Mouse (Mus musculus) limb, embryonic 13.5 days (tissue): ENCODE measurements around the gene Ddx5. TPM values are rescaled to one million over a fixed set of nuclear protein-coding genes. Genes with fewer than 3 reads are reported as not detected.

Experiments used
- ATAC-seq: fragments of 200-750 bp; cut with Nextera tagmentation; 2 replicates; pipeline ENCODE4 v1.8.0; 2017; ENCODE audit warnings: low read depth, moderate number of reproducible peaks, moderate TSS enrichment; ENCODE audit not compliant: low FRiP score
- H3K27ac ChIP-seq: fragments of 300-500 bp; sonication (generic); 2 replicates; pipeline ENCODE4 v1.5.1; 2015; ENCODE audit warnings: inconsistent platforms, mild to moderate bottlenecking, moderate library complexity
- H3K27me3 ChIP-seq: fragments of 300-500 bp; sonication (generic); 2 replicates; pipeline ENCODE4 v1.6.1; 2015; ENCODE audit warnings: mild to moderate bottlenecking, inconsistent platforms
- H3K36me3 ChIP-seq: fragments of 300-500 bp; sonication (generic); 2 replicates; pipeline ENCODE4 v1.6.1; 2015; ENCODE audit warnings: inconsistent platforms, mild to moderate bottlenecking, moderate library complexity
- H3K4me1 ChIP-seq: fragments of 300-500 bp; sonication (generic); 2 replicates; pipeline ENCODE4 v1.6.1; 2015; ENCODE audit warnings: inconsistent platforms
- H3K4me2 ChIP-seq: fragments of 300-500 bp; sonication (generic); replicated peaks from 2 replicates; pipeline ENCODE4 v1.6.1; 2015; ENCODE audit warnings: inconsistent platforms, mild to moderate bottlenecking, moderate library complexity
- H3K4me3 ChIP-seq: fragments of 300-500 bp; sonication (generic); 2 replicates; pipeline ENCODE4 v1.5.1; 2015; ENCODE audit warnings: moderate library complexity, mild to moderate bottlenecking, inconsistent platforms
- H3K9ac ChIP-seq: fragments of 300-500 bp; sonication (generic); 2 replicates; pipeline ENCODE4 v1.6.1; 2015; ENCODE audit warnings: mild to moderate bottlenecking, inconsistent platforms
- H3K9me3 ChIP-seq: fragments of 300-500 bp; sonication (generic); 2 replicates; pipeline ENCODE4 v1.6.1; 2016; ENCODE audit warnings: inconsistent platforms
- WGBS: fragments of 180-500 bp; shearing (Covaris S2); methylation state at CpG from one replicate; pipeline ENCODE4 v1.1.7; 2015; 5-methylcytosine and 5-hydroxymethylcytosine counted together
- microRNA-seq: library from miRNA; unstranded; fragments of <30 nt; microRNA quantifications from one replicate; pipeline ENCODE4, GENCODE M21; 2016
- polyA plus RNA-seq: library from polyadenylated mRNA; unstranded; fragments of >200 nt; fragmentation: Nextera tagmentation; extraction: Ambion mirVana; gene quantifications from 2 replicates; pipeline ENCODE4 v1.2.1, GENCODE M21; 2015

Gene Ddx5
- polyA plus RNA-seq, 1 experiment from 2014 or later: 363 TPM

- H3K27me3 ChIP-seq: no peaks in the 10 kb centered on the region
- H3K36me3 ChIP-seq: no peaks in the 10 kb centered on the region
- no peak overlapping the region for H3K4me3 ChIP-seq
- ATAC-seq: no peak
- no peak overlapping the region for H3K27ac ChIP-seq
- no peaks in the 10 kb centered on the region for H3K9me3 ChIP-seq
- no peak overlapping the region for H3K9ac ChIP-seq
- H3K4me1 ChIP-seq: peaks cover 13% of the 10 kb centered on the region; the same call in 1 of the 2 replicates
- no peak overlapping the region for H3K4me2 ChIP-seq
- WGBS: 75% methylated on average over 4 of the region's 4 CpGs
Observed at GRCm38 (mm10) chr11:106730714-106731113, 58.3 kb downstream of the Ddx5 start.

Small RNAs within 50 kb of the gene (microRNA-seq; reads per million reads assigned to microRNA genes)
- gene Gm25994 (not detected), gene Mir3064 (7.5 reads per million, percentile 22 among the genes with 10 or more reads in this experiment)

Other genes starting within 250 kb of the Ddx5 start
- gene Tex2, start 175.8 kb downstream of the Ddx5 start, polyA plus RNA-seq: 7.5 and 8.2 TPM in 2 replicates
- gene Pecam1, start 38.6 kb downstream of the Ddx5 start, polyA plus RNA-seq: 33.5 and 36.8 TPM in 2 replicates
- gene Milr1, start 38.0 kb downstream of the Ddx5 start, polyA plus RNA-seq: 1.4 and 2.2 TPM in 2 replicates
- 13.2 and 15.0 TPM in 2 replicates for gene Polg2, start 9.6 kb downstream of the Ddx5 start, polyA plus RNA-seq
- gene Cep95, start 67 bp upstream of the Ddx5 start, polyA plus RNA-seq: 23.5 and 28.9 TPM in 2 replicates
- 14.5 and 15.8 TPM in 2 replicates for gene Smurf2, start 131.5 kb upstream of the Ddx5 start, polyA plus RNA-seq
- 376 and 389 TPM in 2 replicates for gene Kpna2, start 210.4 kb upstream of the Ddx5 start, polyA plus RNA-seq
- 1.9 and 2.3 TPM in 2 replicates for gene 1810010H24Rik, start 236.5 kb upstream of the Ddx5 start, polyA plus RNA-seq